Mouse (Mus musculus) left cerebral cortex, postnatal 25 days (tissue): Measurements from ENCODE around the gene Hgfac. TPM values are rescaled to one million over a fixed set of nuclear protein-coding genes. Genes with fewer than 3 reads are reported as not detected.

Experiments
- DNase-seq, 2 experiments: peaks; one replicate each; pipeline ENCODE4 v3.0.0; 2022; ENCODE audit warnings: low spot score in 2 of 2, mixed read lengths in 1 of 2
- intact Hi-C: fragments of 180-260 bp; cut with DNase I; formaldehyde crosslinking; loops from one replicate; pipeline ENCODE4 v1.15.1; 2025
- total RNA-seq, 2 experiments: library from RNA; stranded (reverse); gene quantifications; 2 replicates each; pipeline ENCODE4 v1.2.3; 2021

The Hgfac gene
- 1 to 10 TPM; 1.1 TPM for total RNA-seq

- DNase-seq, result no peak
- intact Hi-C loops, result loop anchor here (10.0 kb wide), 1 partner anchor 377 kb away; the partner anchor contains the start of genes Grk4 and Nop14
These were observed at the start of gene Hgfac for GRCm38 (mm10) chr5:35041268-35041829. TSS of gene Hgfac (plus strand) at chr5:35041509.

GRCm38 (mm10) chr5:34998754-34999153, 42.6 kb upstream of the Hgfac start:
- intact Hi-C loops, result no loop called here

GRCm38 (mm10) chr5:34999281-34999680, 42.0 kb upstream of the Hgfac start:
- DNase-seq, result no peak
- intact Hi-C loops, result no loop called here

More at GRCm38 (mm10) chr5:34998754-34999153, 42.6 kb upstream of the Hgfac start:
- DNase-seq, result no peak

- intact Hi-C loops, result no loop called here
- no peak for DNase-seq
These were observed 41.0 kb upstream of the Hgfac start for GRCm38 (mm10) chr5:35000323-35000722.

- intact Hi-C loops, result no loop called here
- no peak for DNase-seq
These were observed 40.2 kb upstream of the Hgfac start for GRCm38 (mm10) chr5:35001144-35001543.

- intact Hi-C loops, result no loop called here
- DNase-seq, result peak in 1 of 2 experiments; percentile 32
These were observed 37.6 kb upstream of the Hgfac start for GRCm38 (mm10) chr5:35003611-35004162.

- no peak for DNase-seq
- intact Hi-C loops, result no loop called here
These were observed 36.5 kb upstream of the Hgfac start for GRCm38 (mm10) chr5:35004769-35005168.

- intact Hi-C loops, result no loop called here
- DNase-seq, result no peak
These were observed 35.6 kb upstream of the Hgfac start for GRCm38 (mm10) chr5:35005659-35006058.

- no peak for DNase-seq
- intact Hi-C loops, result no loop called here
These were observed 34.7 kb upstream of the Hgfac start for GRCm38 (mm10) chr5:35006599-35006998.

GRCm38 (mm10) chr5:35009163-35009562, 32.1 kb upstream of the Hgfac start:
- no peak for DNase-seq
- intact Hi-C loops, result no loop called here

GRCm38 (mm10) chr5:35010656-35011055, 30.7 kb upstream of the Hgfac start:
- DNase-seq, result no peak
- intact Hi-C loops, result no loop called here

GRCm38 (mm10) chr5:35011156-35011923, 30.0 kb upstream of the Hgfac start:
- intact Hi-C loops, result no loop called here

GRCm38 (mm10) chr5:35014036-35014435, 27.3 kb upstream of the Hgfac start:
- intact Hi-C loops, result no loop called here
- no peak for DNase-seq

More at GRCm38 (mm10) chr5:35011156-35011923, 30.0 kb upstream of the Hgfac start:
- DNase-seq, result peak in 1 of 2 experiments; percentile 16

- intact Hi-C loops, result loop anchor here (1.0 kb wide), 1 partner anchor 30 kb away; no protein-coding TSS in a partner anchor
- peak; percentile 44 to 70 for DNase-seq
These were observed 21.5 kb upstream of the Hgfac start for GRCm38 (mm10) chr5:35019673-35020300.

- intact Hi-C loops, result loop anchor here (1.0 kb wide), 1 partner anchor 31 kb away; no protein-coding TSS in a partner anchor
- peak; percentile 22 to 58 for DNase-seq
These were observed 20.7 kb upstream of the Hgfac start for GRCm38 (mm10) chr5:35020410-35021241.

- DNase-seq, result peak; percentile 48 to 69
These were observed 16.3 kb upstream of the Hgfac start for GRCm38 (mm10) chr5:35024975-35025374.

GRCm38 (mm10) chr5:35029303-35029702, 12.0 kb upstream of the Hgfac start:
- no peak for DNase-seq
- intact Hi-C loops, result loop anchor here (5.0 kb wide), 1 partner anchor 112 kb away; no protein-coding TSS in a partner anchor

More at GRCm38 (mm10) chr5:35024975-35025374, 16.3 kb upstream of the Hgfac start:
- intact Hi-C loops, result loop anchor here (1.0 to 5.0 kb wide), 2 partner anchors 39 to 108 kb away; no protein-coding TSS in a partner anchor

- intact Hi-C loops, result loop anchor here (5.0 kb wide), 1 partner anchor 112 kb away; no protein-coding TSS in a partner anchor
- no peak for DNase-seq
These were observed 11.6 kb upstream of the Hgfac start for GRCm38 (mm10) chr5:35029755-35030154.

GRCm38 (mm10) chr5:35033068-35033467, 8.2 kb upstream of the Hgfac start:
- no peak for DNase-seq

More at GRCm38 (mm10) chr5:35033068-35033467, 8.2 kb upstream of the Hgfac start:
- intact Hi-C loops, result no loop called here
